Mouse (Mus musculus) frontal cortex, adult 2 months (tissue): ENCODE measurements around the gene Scyl1. TPM values are rescaled to one million over a fixed set of nuclear protein-coding genes. Genes with fewer than 3 reads are reported as not detected.

Experiments used
- DNase-seq, 2 experiments: peaks; one replicate each; pipeline ENCODE4 v3.0.0; 2022; ENCODE audit warnings: low spot score in 1 of 2; ENCODE audit errors: extremely low spot score in 1 of 2
- polyA plus RNA-seq: library from polyadenylated mRNA; depleted of rRNA; stranded (reverse); fragments of >200 nt; gene quantifications from 2 replicates; pipeline ENCODE4 v1.2.3, GENCODE M21; 2012; rRNA removed

Gene Scyl1
- polyA plus RNA-seq, 1 experiment: 120 TPM

DNA sequence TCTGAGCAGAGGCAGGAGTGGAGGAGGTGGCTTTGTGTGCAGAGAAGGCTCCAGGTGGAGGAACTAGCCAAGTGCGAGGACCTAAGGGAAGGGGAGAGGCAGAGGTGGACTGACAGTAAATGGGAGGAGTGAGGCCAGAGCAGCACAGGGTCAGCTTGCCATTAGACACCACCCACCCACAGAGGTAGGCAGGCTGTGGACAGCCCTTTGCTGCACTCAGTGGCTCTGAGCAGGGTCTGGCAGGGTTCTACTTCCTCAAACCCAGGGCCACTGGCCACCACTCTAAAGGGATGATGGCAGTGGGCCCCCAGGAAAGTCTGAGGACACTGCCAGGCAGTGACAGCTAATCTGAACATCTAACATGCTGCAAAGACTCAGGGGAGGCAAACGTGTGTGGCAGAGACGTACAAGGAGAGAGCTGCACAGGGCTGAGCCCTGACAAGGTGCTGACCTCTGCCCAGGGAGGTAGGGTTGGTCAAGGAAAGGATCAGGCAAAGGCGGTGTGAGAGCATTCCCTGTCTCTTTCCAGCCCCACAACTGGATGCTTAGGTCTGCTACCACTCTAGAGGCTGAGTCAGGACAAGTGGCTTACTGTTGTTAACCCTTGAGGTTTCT lies 47.2 kb downstream of the Scyl1 start:
- no peak for DNase-seq

DNA sequence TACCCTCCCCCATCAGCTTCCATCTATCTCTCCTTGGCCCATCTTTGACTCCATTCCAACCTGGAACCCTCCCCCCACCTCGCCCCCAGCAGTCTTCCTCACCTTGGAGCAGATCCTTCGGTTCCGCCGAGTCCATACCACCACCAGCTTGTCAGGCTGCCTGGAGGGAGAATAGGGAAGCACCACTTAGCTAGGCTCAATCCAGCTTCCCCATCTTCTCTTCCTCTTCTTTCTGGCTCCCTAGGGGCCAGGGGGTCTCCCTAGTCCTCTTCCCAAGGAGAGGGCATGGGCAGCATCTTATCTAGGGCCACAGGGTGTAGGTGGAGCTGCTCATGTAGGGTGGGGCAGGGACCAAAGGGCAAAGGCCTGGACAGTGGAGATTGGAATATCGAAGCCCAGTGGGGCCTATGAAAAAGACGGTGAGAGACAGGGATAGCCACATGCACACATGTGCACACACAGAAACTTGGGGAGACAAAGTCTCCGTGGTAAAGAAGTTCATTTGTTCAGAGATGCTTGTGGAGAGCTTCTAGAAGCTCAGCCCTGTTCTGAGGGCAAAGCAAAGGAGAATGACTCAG lies 48.3 kb downstream of the Scyl1 start:
- no peak for DNase-seq

DNA sequence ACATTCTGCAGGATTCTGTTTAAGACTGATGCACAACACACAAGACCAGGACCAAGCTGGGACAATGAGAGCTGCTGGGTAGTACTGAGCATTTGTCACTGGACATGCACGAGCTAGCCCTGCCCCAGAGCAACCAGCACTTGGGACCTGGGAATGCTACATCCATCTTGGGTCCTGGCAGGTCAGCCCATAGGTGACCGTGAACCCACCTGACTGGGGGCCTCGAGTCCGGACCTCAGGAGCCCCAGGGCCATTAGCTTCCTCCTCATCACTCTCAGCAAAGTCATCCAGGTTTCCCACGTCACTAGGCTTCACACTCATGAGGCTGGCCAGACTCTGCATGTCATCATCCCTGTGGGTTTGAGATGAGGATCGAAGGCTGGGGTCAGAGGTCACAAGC lies 50.0 kb downstream of the Scyl1 start:
- no peak for DNase-seq

DNA sequence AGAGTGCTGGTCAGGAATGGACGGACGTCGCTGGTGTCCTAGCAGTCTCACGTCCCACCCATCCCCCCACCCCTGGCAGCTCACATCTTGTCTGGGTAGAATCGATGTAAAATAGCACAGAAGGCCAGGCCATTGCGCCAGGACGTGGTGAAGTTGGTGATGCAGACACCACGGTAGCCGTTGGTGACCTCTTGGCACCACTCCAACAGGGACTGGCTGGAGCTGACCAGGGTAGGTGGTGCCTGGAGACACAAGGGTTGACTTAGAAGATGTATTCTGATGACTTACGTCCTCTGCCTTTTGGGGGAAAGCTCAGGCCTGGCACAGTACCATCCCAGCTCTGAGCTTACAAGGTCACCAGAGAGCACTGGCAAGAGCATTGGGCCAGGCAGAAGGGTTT lies 54.3 kb downstream of the Scyl1 start:
- no peak for DNase-seq

DNA sequence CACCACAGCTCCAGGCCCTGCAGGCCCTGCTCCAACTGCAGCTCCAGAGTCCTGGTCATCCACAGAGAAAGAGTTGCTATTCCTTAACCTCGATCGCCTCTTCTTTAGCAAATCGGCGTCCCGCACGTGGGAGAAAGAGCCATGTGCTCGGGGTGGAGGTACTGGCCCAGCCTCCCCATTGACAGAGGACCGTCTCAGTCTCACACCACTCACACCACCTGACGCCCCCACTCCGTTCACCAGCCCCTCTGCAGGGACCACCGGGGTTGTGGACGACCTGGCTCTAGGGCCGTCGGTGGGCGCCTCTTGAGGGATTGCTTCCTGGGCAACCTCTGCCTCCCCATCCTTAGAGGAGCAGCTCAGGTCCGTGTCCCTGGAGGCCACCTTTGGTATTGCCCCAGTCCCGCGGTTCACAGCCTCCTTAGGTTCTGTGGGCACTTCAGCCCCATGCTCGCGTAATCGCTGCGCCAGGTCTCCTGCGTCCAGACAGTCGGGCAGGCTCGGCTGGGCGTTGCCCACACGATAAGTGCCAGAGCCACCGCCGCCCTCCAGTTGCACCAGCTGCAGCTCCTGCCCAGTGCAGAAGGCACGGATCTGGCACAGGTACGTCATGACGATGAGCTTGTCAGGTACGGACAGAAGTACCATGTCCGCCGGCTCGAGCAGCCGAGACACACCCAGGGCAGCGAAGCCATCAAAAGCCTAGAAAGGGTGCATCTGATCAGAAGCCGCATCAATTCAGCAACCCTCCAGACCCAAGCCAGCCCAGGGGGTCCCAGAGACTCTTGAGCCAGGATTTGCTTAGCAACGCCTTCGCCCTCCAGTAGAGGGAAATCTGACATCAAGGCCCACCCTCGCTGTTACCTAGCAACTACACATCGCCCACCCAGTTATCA lies 55.2 kb downstream of the Scyl1 start:
- DNase-seq: peak in 1 of 2 experiments; percentile 72

DNA sequence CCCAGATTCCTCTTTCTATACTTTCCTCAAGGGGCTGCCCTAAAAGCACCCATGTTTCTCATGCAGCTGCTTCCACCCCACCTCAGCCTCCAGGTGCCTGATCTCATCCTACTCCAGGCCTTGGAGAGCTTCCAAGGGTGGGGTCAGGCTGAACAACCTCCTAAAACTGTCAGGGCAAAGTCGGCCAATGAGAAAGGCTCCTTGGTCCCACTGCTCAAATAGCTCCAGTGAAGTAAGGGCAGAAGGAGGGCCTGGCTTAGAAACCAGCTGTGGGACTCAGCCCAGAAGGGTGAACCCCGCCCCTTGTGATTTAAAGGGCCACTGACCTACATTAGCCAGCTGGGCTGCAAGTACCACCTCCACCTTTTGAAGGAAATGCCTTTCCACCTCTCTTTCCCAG lies 57.5 kb downstream of the Scyl1 start:
- no peak for DNase-seq

DNA sequence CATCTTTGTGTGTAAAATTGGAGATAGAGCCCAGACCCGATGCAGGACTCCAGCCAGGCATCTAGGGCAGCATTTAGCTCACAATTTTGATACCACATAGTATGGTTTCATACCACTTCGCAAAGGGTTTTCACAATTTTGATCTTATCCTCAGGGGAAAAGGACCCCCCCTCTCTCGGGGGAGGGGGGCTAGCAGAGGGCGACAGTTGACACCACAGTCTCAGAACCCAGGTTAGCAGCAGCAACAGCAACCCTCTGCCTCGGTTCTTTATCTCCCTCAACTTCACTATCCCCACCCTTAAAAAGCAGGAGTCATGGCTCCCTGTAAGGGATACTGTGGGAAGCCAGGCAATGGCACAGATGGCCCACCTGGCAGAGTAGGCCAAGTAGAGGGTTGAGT lies 58.0 kb downstream of the Scyl1 start:
- DNase-seq: no peak

DNA sequence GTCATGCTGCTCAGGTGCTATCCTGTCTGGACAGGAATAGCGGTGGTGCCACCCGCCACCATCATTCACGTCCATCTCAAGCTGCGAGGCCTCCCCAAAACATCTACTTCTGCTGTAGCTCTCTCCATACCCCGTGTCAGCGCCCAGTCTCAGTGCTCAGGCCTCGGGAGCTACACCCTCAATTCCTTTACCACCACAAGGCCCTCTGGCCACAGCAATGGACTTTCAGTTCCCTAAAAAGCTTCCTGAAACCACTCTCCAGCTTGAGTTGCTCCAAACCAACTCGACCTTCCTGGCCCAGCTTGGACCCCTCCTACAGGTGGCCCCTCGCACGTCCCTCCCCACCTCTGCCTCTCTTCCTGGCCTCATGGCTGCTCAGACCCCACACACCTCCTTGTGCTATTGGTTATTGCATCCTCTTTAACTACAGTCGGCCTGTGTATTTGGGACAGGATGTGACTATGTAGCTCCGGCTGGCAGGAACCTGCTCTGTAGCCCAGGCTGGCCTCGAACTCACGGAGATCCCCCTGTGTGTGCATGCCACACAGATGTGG lies 59.2 kb downstream of the Scyl1 start:
- DNase-seq: no peak

DNA sequence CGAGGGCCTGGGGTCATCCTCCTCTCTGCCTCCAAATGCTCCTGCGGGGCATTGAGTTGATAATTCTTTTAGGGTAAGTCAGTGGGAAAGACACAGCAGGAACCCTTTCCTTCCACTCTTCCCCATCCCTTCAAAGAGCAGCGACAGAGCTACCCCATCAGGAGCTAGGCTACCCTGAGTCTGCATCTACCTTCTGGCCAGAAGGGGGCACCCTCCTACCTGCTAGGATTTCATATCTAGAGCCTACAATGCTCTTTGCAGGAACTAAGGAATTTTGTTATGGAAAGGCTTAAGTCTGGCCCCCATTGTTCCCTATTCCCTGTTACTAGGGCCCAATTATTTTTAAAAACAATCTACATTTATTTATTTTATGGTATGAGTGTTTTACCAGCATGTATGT lies 60.0 kb downstream of the Scyl1 start:
- peak in 1 of 2 experiments; percentile 91 for DNase-seq

DNA sequence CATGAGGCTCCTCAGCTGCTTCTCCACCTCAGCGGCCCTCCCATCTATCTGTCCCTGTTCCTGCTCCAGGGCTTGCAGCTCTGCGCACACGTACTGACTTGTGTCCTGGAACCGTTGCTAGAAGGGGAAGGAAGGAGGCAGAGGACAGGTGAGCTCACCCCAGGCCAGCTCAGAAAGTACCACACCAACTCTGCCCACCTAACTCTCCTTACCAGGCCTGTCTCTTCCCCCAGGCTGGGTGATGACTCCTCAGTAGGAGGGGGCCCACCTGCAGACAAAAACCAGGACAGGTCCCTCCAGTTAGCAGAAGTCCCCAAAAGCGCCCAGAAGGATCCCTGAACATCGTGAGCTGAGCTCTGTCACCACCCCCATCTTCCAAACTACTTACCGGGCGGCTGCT lies 60.6 kb downstream of the Scyl1 start:
- no peak for DNase-seq

DNA sequence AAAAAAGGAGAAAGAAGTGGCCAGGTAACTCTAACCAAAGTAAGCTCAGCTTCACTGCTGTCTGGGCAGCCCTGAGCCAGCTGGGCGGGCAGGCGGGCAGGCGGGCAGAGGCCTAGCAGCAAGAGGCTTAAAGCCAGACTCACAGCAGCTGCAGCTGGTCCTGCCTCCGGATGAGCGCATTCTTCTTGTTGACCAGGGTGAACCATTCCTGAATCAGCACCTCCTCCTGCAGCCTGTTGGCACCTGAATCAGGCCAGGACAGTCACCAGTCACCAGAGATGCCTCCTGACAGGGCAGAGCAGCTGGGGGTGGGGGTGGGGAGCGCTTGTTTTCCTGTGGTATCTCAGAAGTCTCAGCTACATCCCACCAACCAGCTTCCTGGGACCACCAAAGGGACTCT lies 61.2 kb downstream of the Scyl1 start:
- no peak for DNase-seq

Other genes starting within 250 kb of the Scyl1 start
- 0.04 TPM in 2 replicates for gene Ovol1, start 210.8 kb downstream of the Scyl1 start, polyA plus RNA-seq
- gene Ap5b1, start 203.4 kb downstream of the Scyl1 start, polyA plus RNA-seq: 2.5 and 2.8 TPM in 2 replicates
- gene Rnaseh2c, start 169.5 kb downstream of the Scyl1 start, polyA plus RNA-seq: 50.2 and 56.5 TPM in 2 replicates
- gene Kat5, start 161.2 kb downstream of the Scyl1 start, polyA plus RNA-seq: 109 and 111 TPM in 2 replicates
- 32.6 and 33.4 TPM in 2 replicates for gene Rela, start 133.9 kb downstream of the Scyl1 start, polyA plus RNA-seq
- gene Sipa1, start 107.7 kb downstream of the Scyl1 start, polyA plus RNA-seq: 18.0 and 24.0 TPM in 2 replicates
- gene Map3k11, start 82.7 kb downstream of the Scyl1 start, polyA plus RNA-seq: 18.9 and 20.4 TPM in 2 replicates
- gene Pcnx3, start 82.5 kb downstream of the Scyl1 start, polyA plus RNA-seq: 68.4 and 72.5 TPM in 2 replicates
- 0.22 and 0.27 TPM in 2 replicates for gene Kcnk7, start 67.1 kb downstream of the Scyl1 start, polyA plus RNA-seq
- 16.8 and 18.8 TPM in 2 replicates for gene Ehbp1l1, start 45.1 kb downstream of the Scyl1 start, polyA plus RNA-seq
- gene Fam89b, start 41.8 kb downstream of the Scyl1 start, polyA plus RNA-seq: 56.1 and 65.8 TPM in 2 replicates
- 81.5 and 87.8 TPM in 2 replicates for gene Ltbp3, start 30.5 kb downstream of the Scyl1 start, polyA plus RNA-seq
- gene Frmd8, start 103.9 kb upstream of the Scyl1 start, polyA plus RNA-seq: 13.1 and 15.6 TPM in 2 replicates
- gene Slc25a45, start 106.4 kb upstream of the Scyl1 start, polyA plus RNA-seq: 7.8 and 8.7 TPM in 2 replicates
- gene Tigd3, start 122.7 kb upstream of the Scyl1 start, polyA plus RNA-seq: 4.6 and 4.9 TPM in 2 replicates
- 106 and 118 TPM in 2 replicates for gene Dpf2, start 141.6 kb upstream of the Scyl1 start, polyA plus RNA-seq
- 7.7 and 9.1 TPM in 2 replicates for gene Cdc42ep2, start 153.4 kb upstream of the Scyl1 start, polyA plus RNA-seq
- 14.2 and 14.3 TPM in 2 replicates for gene Pola2, start 192.8 kb upstream of the Scyl1 start, polyA plus RNA-seq
- 0.42 TPM in 1 of 2 replicates, not detected in the other for gene Slc22a20, start 214.7 kb upstream of the Scyl1 start, polyA plus RNA-seq
- 15.0 and 16.3 TPM in 2 replicates for gene Capn1, start 244.5 kb upstream of the Scyl1 start, polyA plus RNA-seq